Mouse (Mus musculus) stomach, embryonic 16.5 days (tissue): ENCODE data around the gene Gm49321. TPM values are rescaled to one million over a fixed set of nuclear protein-coding genes. Genes with fewer than 3 reads are reported as not detected.
A peak's percentile ranks its signal among the peaks of the same experiment; 100 is the strongest.

Source experiments
- ATAC-seq: fragments of 200-750 bp; cut with Nextera tagmentation; 2 replicates; pipeline ENCODE4 v1.8.0; 2017; ENCODE audit warnings: moderate number of reproducible peaks, moderate TSS enrichment; ENCODE audit not compliant: insufficient read depth, low FRiP score
- H3K27ac ChIP-seq: fragments of 300-500 bp; sonication (generic); 2 replicates; pipeline ENCODE4 v1.5.1; 2014; ENCODE audit warnings: low read length
- H3K27me3 ChIP-seq: fragments of 300-500 bp; sonication (generic); 2 replicates; pipeline ENCODE4 v1.6.1; 2014; ENCODE audit warnings: low read length, control low read depth, mixed read lengths; ENCODE audit not compliant: control insufficient read depth, insufficient read depth
- H3K36me3 ChIP-seq: fragments of 300-500 bp; sonication (generic); 2 replicates; pipeline ENCODE4 v1.6.1; 2014; ENCODE audit warnings: low read length; ENCODE audit not compliant: control insufficient read depth, insufficient read depth
- H3K4me1 ChIP-seq: fragments of 300-500 bp; sonication (generic); 2 replicates; pipeline ENCODE4 v1.6.1; 2014; ENCODE audit warnings: low read length, control low read depth, mixed read lengths; ENCODE audit not compliant: control insufficient read depth, insufficient read depth
- H3K4me2 ChIP-seq: fragments of 300-500 bp; sonication (generic); 2 replicates; pipeline ENCODE4 v1.6.1; 2014; ENCODE audit warnings: low read depth, low read length, mixed read lengths
- H3K4me3 ChIP-seq: fragments of 300-500 bp; sonication (generic); replicated peaks from 2 replicates; pipeline ENCODE4 v1.5.1; 2014; ENCODE audit warnings: mild to moderate bottlenecking, low read length
- H3K9ac ChIP-seq: fragments of 300-500 bp; sonication (generic); 2 replicates; pipeline ENCODE4 v1.6.1; 2014; ENCODE audit warnings: low read length
- H3K9me3 ChIP-seq: fragments of 300-500 bp; sonication (generic); replicated peaks from 2 replicates; pipeline ENCODE4 v1.6.1; 2016; ENCODE audit warnings: low read length, control low read depth; ENCODE audit not compliant: control insufficient read depth
- WGBS: fragments of 180-500 bp; shearing (Covaris S2); extraction: QIAGEN DNeasy Blood & Tissue Kit; methylation state at CpG from one replicate; pipeline ENCODE4 v1.1.7; 2014; 5-methylcytosine and 5-hydroxymethylcytosine counted together
- polyA plus RNA-seq: library from polyadenylated mRNA; unstranded; fragments of >200 nt; fragmentation: Nextera tagmentation; extraction: Ambion mirVana; gene quantifications from 2 replicates; pipeline ENCODE4 v1.2.1, GENCODE M21; 2015

Gm49321 gene
- polyA plus RNA-seq, 1 experiment from 2014 or later: 12.3 TPM

DNA sequence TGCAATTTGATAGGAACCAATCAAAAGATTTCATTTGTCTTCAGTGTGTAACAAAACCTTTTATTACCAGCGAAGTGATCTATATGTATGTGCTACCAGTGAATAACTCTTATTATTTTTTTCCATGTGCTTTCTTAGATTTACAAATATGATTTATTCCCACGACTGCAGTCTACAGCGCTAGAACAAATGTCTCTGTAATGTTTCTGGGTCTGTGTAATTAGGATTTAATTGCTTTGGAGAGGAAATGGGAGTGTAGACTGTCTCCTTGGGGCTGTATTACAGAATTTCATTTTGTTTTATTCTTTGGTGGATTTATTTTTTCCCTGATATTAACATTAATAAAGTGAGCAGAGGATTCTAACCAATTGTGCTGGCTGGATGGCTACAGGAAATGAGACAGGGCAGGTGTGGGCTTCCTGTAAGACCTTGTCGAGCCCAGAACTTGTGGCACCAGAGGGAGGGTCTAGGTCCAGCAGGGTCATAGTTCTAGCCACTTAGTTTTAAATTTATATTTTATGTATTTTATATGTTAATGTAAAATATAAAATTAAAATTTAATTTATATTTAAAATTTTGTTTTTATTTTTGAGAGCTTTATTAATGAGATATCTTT lies 51.0 kb downstream of the Gm49321 start:
- no peak overlapping the region for H3K4me2 ChIP-seq
- no peak overlapping the region for H3K4me3 ChIP-seq
- no peaks in the 10 kb centered on the region for H3K9me3 ChIP-seq
- no peaks in the 10 kb centered on the region for H3K36me3 ChIP-seq
- 78% methylated on average over 4 of the region's 4 CpGs for WGBS
- no peaks in the 10 kb centered on the region for H3K27me3 ChIP-seq
- no peak overlapping the region for H3K9ac ChIP-seq
- H3K27ac ChIP-seq: no peak overlapping the region
- H3K4me1 ChIP-seq: no peaks in the 10 kb centered on the region
- no peak for ATAC-seq

GRCm38 (mm10) chr12:73989594-73989993 lies 52.1 kb downstream of the Gm49321 start:
- H3K9ac ChIP-seq: no peak overlapping the region
- ATAC-seq: no peak

DNA sequence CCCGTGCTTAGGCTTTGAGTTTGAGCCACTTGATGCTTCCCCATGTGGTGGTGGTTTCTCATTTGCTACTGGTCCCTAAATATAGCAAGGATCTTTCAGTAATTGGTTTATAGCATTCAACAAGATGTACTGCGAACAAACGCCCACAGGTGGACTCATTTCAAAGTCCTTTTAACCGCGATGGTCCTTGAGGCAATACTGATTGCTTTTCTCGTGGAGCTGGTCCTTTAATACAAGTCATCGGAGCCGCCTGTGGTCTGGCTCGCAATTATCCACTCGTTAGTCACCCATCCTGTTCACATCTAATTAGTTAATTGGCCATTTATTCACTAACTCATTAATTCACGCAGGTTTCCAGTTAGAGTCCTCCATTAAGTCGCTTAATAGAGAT lies 59.4 kb downstream of the Gm49321 start:
- Histone ChIP-seq H3K4me1 (no peaks in the 10 kb centered on the region), H3K27ac (no peak overlapping the region), H3K27me3 (peaks cover 21% of the 10 kb centered on the region), H3K36me3 (no peaks in the 10 kb centered on the region), H3K4me2 (no peak overlapping the region), H3K9me3 (no peaks in the 10 kb centered on the region), H3K4me3 (peak overlapping the region; percentile 52; the same call in 1 of the 2 replicates), H3K9ac (no peak overlapping the region)
- no peak for ATAC-seq
- 63% methylated on average over 12 of the region's 12 CpGs for WGBS

More at GRCm38 (mm10) chr12:73989594-73989993, 52.1 kb downstream of the Gm49321 start:
- no peaks in the 10 kb centered on the region for H3K27me3 ChIP-seq
- no peak overlapping the region for H3K27ac ChIP-seq
- H3K36me3 ChIP-seq: no peaks in the 10 kb centered on the region
- H3K9me3 ChIP-seq: no peaks in the 10 kb centered on the region
- no peak overlapping the region for H3K4me3 ChIP-seq
- H3K4me2 ChIP-seq: no peak overlapping the region
- H3K4me1 ChIP-seq: no peaks in the 10 kb centered on the region

DNA sequence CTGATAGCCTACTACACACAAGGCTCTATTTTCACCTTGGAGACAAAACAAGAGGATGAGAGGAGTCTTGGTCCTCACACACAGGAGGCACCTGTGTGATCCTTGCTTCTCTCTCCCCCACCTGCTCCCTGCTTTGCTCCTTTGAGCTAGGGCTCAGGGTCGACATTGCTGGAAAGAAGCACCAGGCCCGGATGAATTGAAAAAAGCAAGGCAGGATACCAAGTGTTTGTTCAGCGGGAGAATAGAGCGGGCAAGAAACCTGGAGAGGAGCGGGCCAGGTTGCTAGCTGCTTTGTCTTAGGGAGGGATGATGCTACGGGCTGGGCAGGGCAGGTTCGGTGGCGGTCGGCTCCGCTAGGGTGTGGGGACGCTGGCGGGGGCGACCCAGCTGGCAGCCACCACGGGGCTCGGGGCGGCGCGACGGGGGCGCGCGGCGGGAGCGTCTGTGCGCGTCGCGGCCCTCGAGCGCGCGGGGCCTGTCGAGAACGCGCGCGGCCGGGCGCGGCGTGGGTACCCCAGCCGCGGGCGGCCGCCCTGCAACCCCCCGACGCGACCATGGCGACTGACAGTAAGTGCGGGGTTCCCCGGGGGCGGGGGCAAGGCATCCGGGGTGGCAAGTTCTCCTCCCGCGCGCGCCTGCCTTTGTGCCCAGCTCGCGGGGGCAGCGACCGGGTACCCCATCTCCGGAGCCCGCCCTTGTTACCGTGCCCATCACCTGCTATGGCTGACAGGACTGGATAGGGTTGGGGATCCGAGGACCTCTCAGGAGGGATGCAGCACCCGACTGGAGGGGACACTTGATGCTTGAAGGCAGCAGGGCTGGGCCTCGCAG lies 60.1 kb downstream of the Gm49321 start, which contains the start of gene Syt16:
Gene Syt16 (plus strand): TSS at position 365 of the 831 bp plus-strand sequence.
- 2% methylated on average over 61 of the region's 67 CpGs for WGBS
- no peaks in the 10 kb centered on the region for H3K9me3 ChIP-seq
- peak within 1 kb of the TSS; percentile 63 for H3K9ac ChIP-seq
- no peak within 1 kb of the TSS for H3K27ac ChIP-seq
- H3K4me3 ChIP-seq: peak within 1 kb of the TSS; percentile 52
- ATAC-seq: no peak
- H3K4me1 ChIP-seq: no peaks in the 10 kb centered on the region
- no peaks in the 10 kb centered on the region for H3K36me3 ChIP-seq
- peaks cover 21% of the 10 kb centered on the region for H3K27me3 ChIP-seq
- H3K4me2 ChIP-seq: peak within 1 kb of the TSS; percentile 90

DNA sequence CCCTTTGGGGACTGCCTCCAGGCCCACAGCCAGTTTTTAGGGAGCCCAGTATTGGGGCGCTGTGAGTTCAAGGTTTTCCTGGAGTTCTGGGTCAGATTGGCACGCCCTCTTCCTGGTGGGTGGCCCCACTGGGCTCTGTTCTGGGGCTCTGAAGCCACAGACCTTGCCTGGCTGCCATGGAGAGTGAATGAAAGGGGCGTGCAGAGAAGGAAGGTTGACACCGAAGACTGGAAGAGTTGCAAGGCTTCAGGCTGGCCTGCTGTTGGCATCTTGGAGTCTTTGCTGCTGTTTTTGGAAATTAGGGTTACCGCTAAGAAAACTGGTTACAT lies 60.6 kb downstream of the Gm49321 start:
- Histone ChIP-seq H3K4me1 (no peaks in the 10 kb centered on the region), H3K36me3 (no peaks in the 10 kb centered on the region), H3K9ac (peak overlapping the region; percentile 63), H3K27ac (no peak overlapping the region), H3K9me3 (no peaks in the 10 kb centered on the region), H3K4me2 (peak overlapping the region; percentile 90), H3K27me3 (peaks cover 21% of the 10 kb centered on the region), H3K4me3 (peak overlapping the region; percentile 52)
- 46% methylated on average over 5 of the region's 5 CpGs for WGBS
- ATAC-seq: no peak

DNA sequence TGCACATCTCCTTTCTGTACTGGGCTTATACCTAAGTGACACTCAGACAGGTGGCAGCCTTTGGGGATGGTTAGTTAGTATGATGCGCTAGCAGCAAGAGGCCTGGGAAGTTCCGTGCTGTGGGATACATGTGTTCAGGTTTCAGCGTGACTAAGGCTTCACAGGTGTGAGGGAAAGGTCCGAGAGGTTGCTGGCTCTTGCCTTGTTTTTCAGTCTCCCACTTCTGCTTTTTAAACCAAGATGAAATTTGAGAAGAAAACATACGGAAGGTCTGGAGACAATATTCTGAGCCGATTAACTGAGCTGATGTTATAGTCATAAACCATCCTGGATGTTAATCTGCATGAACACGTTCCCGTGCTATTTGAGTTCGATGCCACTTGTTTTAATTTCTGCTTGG lies 65.0 kb downstream of the Gm49321 start:
- no peak overlapping the region for H3K27ac ChIP-seq
- 87% methylated on average over 9 of the region's 9 CpGs for WGBS
- H3K4me1 ChIP-seq: no peaks in the 10 kb centered on the region
- no peak for ATAC-seq
- no peak overlapping the region for H3K4me2 ChIP-seq
- H3K27me3 ChIP-seq: peaks cover 15% of the 10 kb centered on the region
- H3K4me3 ChIP-seq: no peak overlapping the region
- H3K36me3 ChIP-seq: no peaks in the 10 kb centered on the region
- no peaks in the 10 kb centered on the region for H3K9me3 ChIP-seq
- no peak overlapping the region for H3K9ac ChIP-seq

DNA sequence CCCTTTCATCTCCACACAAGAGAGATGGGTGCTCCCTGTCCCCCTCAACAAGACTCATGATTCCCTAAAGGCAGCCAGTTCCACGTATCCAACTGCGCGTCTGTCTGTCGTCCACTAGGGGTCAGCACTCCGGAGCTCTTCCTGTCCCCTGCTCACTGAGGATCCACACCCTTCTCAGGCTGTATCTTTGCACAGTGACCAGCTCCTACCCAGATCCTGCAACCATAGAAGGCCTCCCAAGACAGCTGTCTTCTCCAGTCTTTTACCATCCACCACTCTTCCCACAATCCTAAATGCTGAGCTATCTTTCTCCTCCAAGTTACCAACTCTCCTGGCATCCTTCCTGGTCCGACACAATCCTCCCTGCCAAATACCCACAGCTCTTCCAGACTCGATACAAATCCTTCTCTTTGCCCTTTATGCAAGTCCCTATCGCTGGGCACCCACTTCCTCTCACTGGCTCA lies 72.0 kb downstream of the Gm49321 start:
- H3K4me1 ChIP-seq: no peaks in the 10 kb centered on the region; the same call in 1 of the 2 replicates
- no peak overlapping the region for H3K4me2 ChIP-seq
- ATAC-seq: no peak
- no peak overlapping the region for H3K4me3 ChIP-seq
- no peaks in the 10 kb centered on the region for H3K36me3 ChIP-seq
- 22% methylated on average over 8 of the region's 8 CpGs for WGBS
- H3K9me3 ChIP-seq: no peaks in the 10 kb centered on the region
- H3K9ac ChIP-seq: no peak overlapping the region
- H3K27ac ChIP-seq: no peak overlapping the region
- no peaks in the 10 kb centered on the region for H3K27me3 ChIP-seq

GRCm38 (mm10) chr12:74013739-74014138 lies 76.3 kb downstream of the Gm49321 start:
- Histone ChIP-seq H3K9ac (no peak overlapping the region), H3K4me2 (peak overlapping the region; percentile 32), H3K27ac (no peak overlapping the region), H3K27me3 (no peaks in the 10 kb centered on the region), H3K36me3 (no peaks in the 10 kb centered on the region), H3K9me3 (no peaks in the 10 kb centered on the region), H3K4me3 (no peak overlapping the region), H3K4me1 (no peaks in the 10 kb centered on the region; the same call in 1 of the 2 replicates)
- ATAC-seq: peak; percentile 75; the same call in 1 of the 2 replicates
- WGBS: 2% methylated on average over 6 of the region's 6 CpGs

GRCm38 (mm10) chr12:74014739-74015270 lies 77.4 kb downstream of the Gm49321 start:
- H3K27ac ChIP-seq: no peak overlapping the region
- no peak overlapping the region for H3K4me2 ChIP-seq
- no peak overlapping the region for H3K9ac ChIP-seq
- ATAC-seq: no peak
- H3K36me3 ChIP-seq: no peaks in the 10 kb centered on the region
- H3K4me3 ChIP-seq: no peak overlapping the region
- no peaks in the 10 kb centered on the region for H3K27me3 ChIP-seq
- H3K4me1 ChIP-seq: no peaks in the 10 kb centered on the region; the same call in 1 of the 2 replicates
- WGBS: 53% methylated on average over 7 of the region's 7 CpGs
- H3K9me3 ChIP-seq: no peaks in the 10 kb centered on the region
